Mouse (Mus musculus) E14TG2a.4 (cell line): Measurements from ENCODE around the gene Ccna2.

Experiments
- H3K27me3 ChIP-seq: 2 replicates; pipeline ENCODE4 v1.6.1; 2014; ENCODE audit warnings: low read length, control low read depth; ENCODE audit not compliant: insufficient read depth
- H3K36me3 ChIP-seq: 2 replicates; pipeline ENCODE4 v1.6.1; 2014; ENCODE audit warnings: low read length, control low read depth; ENCODE audit not compliant: insufficient read depth
- H3K4me1 ChIP-seq: replicated peaks from 2 replicates; pipeline ENCODE4 v1.6.1; 2014; ENCODE audit warnings: low read depth, low read length, control low read depth
- H3K4me3 ChIP-seq: replicated peaks from 2 replicates; pipeline ENCODE4 v1.5.1; 2014; ENCODE audit warnings: mild to moderate bottlenecking, low read length
- H3K9me3 ChIP-seq: 2 replicates; pipeline ENCODE4 v1.6.1; 2014; ENCODE audit warnings: low read length, control low read depth
- CTCF ChIP-seq: conservative IDR thresholded peaks from 2 replicates; pipeline ENCODE4 v1.5.1; 2014; ENCODE audit warnings: low read length
- NANOG ChIP-seq: IDR thresholded peaks from 2 replicates; pipeline ENCODE4 v1.6.1; 2014; ENCODE audit warnings: borderline replicate concordance, low read length, mixed read lengths
- POU5F1 ChIP-seq: IDR thresholded peaks from 2 replicates; pipeline ENCODE4 v1.6.1; 2014; ENCODE audit warnings: low read length, borderline replicate concordance

Ccna2 gene

DNA sequence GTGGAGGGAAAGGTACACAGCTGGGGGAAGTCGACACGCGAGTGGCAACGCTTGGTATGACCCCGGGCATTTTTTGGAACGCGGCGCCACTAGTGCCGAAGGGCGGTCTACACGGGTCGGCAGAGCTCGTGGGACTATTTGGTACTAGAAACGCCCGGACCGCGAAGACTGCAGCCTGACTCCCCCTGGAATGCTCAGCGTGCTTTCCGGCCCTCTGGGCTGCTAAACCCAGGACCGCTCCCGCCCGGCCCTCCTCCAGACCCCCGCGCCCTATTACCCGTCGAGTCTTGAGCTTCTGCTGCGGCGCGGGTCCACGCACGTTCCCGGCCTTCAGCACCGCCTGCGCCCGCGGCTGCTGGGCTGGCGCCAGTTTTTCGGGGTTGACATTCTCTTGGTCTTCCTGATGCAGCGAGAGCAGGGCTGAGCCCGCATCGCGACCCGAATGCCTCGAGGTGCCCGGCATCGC, 556 bp downstream of the Ccna2 start:
- H3K9me3 ChIP-seq: no peaks in the 10 kb centered on the region
- no peak for TF ChIP-seq CTCF
- no peak for TF ChIP-seq NANOG
- no peak for TF ChIP-seq POU5F1
- H3K4me3 ChIP-seq: peak overlapping the region; percentile 99
- peaks cover 44% of the 10 kb centered on the region for H3K36me3 ChIP-seq
- peaks cover 22% of the 10 kb centered on the region for H3K4me1 ChIP-seq
- no peaks in the 10 kb centered on the region for H3K27me3 ChIP-seq

- TF ChIP-seq NANOG (no peak), POU5F1 (no peak), CTCF (no peak)
- no peak overlapping the region for H3K4me3 ChIP-seq
- peaks cover 22% of the 10 kb centered on the region for H3K4me1 ChIP-seq
- no peaks in the 10 kb centered on the region for H3K9me3 ChIP-seq
- peaks cover 60% of the 10 kb centered on the region for H3K36me3 ChIP-seq
- no peaks in the 10 kb centered on the region for H3K27me3 ChIP-seq
Measured at GRCm38 (mm10) chr3:36569836-36570235, 2.1 kb downstream of the Ccna2 start.

DNA sequence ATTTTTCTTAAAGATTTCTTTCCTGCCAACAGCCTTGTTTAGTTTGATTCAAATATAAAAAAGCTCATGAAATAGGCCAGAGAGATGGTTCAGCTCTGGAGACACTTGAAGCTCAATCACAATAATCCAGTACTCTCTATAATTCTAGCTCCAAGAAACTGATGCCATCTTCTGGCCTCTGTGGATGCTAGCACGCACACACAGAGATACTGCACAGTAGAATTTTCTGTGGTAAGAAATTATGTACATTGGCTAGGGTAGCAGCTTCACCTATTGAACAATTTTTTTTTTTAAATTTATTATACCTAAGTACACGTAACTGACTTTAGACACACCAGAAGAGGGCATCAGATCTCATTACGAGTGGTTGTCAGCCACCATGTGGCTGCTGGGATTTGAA, 8.3 kb downstream of the Ccna2 start:
- no peak for TF ChIP-seq CTCF
- no peak for TF ChIP-seq NANOG
- no peak for TF ChIP-seq POU5F1
- no peaks in the 10 kb centered on the region for H3K9me3 ChIP-seq
- H3K36me3 ChIP-seq: peaks cover 96% of the 10 kb centered on the region

DNA sequence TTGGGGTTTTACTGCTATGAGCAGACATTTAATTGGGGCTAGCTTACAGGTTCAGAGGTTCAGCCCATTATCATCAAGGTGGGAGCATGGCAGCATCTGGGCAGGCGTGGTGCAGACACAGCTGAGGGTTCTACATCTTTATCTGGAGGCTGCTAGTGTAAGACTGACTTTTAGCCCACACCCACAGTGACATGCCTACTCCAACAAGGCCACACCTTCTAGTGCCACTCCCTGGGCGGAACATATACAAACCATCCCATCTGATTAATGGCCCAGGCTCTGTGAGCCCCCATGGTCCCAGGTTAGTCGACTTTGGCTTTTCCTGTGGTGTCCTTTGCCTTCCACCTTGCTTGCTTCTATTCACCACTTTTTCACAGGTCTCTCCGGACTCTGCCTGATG, 12.3 kb downstream of the Ccna2 start:
- Histone ChIP-seq H3K4me3 (no peak overlapping the region), H3K36me3 (peaks cover 96% of the 10 kb centered on the region), H3K4me1 (peaks cover 4% of the 10 kb centered on the region; the same call in 1 of the 2 replicates), H3K27me3 (no peaks in the 10 kb centered on the region), H3K9me3 (no peaks in the 10 kb centered on the region)
- no peak for TF ChIP-seq CTCF
- TF ChIP-seq POU5F1: no peak
- no peak for TF ChIP-seq NANOG

More for the DNA sequence above, 8.3 kb downstream of the Ccna2 start:
- H3K4me3 ChIP-seq: no peak overlapping the region
- peaks cover 4% of the 10 kb centered on the region; the same call in 1 of the 2 replicates for H3K4me1 ChIP-seq
- H3K27me3 ChIP-seq: no peaks in the 10 kb centered on the region

DNA sequence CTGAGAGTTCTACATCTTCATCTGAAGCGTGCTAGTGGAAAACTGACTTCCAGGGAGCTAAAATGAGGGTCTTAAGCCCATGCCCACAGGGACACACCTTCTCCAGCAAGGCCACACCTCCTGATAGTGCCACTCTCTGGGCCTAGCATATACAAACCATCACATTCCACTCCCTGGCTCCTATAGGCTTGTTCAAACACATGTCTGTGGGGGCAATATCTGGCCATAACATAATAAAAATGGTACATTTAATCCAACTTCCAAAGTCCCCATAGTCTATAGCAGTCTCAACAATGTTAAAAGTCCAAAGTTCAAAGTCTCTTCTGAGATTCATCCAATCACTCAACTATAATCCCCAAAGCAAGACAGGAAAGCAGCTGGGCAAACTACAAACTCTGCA, 14.3 kb downstream of the Ccna2 start:
- Histone ChIP-seq H3K9me3 (no peaks in the 10 kb centered on the region), H3K27me3 (no peaks in the 10 kb centered on the region), H3K36me3 (peaks cover 87% of the 10 kb centered on the region), H3K4me3 (no peak overlapping the region), H3K4me1 (peaks cover 4% of the 10 kb centered on the region; the same call in 1 of the 2 replicates)
- no peak for TF ChIP-seq NANOG
- no peak for TF ChIP-seq CTCF
- TF ChIP-seq POU5F1: no peak

DNA sequence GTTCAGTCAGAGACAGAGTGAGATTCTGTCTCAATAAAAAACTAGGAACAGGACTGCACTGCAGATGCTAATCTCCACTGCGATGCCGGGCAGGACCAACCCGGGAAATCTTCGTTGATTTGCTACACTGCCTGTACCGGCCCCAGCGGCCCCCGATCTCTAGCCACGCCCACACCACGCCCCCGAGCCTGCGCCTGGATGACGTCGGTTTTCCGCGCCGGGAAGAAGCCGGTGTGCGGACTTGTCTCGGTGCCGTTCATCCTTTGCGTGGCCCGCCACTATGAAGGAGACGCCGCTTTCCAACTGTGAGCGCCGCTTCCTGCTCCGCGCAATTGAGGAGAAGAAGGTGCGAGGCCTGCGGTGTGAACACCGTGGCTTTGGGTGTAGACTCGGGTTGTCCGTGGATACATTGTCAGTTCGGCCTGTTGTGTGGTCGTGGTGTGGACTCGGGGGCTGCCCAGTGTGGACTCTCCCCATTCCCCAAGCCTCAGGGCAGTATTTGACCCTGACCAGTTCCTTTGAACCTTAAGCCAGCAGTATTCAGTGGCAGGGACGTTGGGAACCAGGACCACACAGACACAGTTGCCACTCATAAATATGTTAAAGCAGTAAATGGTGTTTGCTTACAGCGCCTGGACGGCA, 19.4 kb downstream of the Ccna2 start, which contains the start of gene Exosc9:
TSS of gene Exosc9 (plus strand) at position 201 of the 642 bp plus-strand sequence.
- Histone ChIP-seq H3K9me3 (no peaks in the 10 kb centered on the region), H3K36me3 (peaks cover 39% of the 10 kb centered on the region)
- no peak for TF ChIP-seq NANOG
- TF ChIP-seq POU5F1: no peak
- TF ChIP-seq CTCF: no peak

DNA sequence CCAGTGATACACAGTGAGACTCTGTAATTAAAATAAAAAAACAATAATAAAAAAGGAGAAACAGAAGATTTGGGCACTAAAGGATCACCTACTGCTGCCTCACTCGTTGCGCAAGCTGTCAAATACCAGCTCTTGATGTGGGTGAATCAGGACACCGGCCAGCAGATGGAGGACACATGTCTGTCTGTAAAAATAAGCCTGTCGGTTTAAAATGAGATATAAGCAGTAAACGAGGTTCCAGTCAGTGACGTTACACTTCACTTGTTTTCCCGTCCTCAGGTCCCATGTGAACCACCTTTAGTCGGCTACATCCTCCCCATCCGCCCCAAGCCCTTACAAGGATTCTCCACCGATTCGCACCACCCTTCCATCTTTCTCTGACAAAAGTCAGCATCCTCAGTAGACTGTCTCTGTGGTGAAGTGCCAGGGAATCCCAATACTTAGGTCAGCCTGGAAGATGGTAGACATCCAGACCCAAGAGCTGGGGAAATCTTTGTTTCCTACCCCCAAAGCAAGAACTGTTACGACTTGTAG, 20.0 kb downstream of the Ccna2 start:
- H3K27me3 ChIP-seq: no peaks in the 10 kb centered on the region
- peak overlapping the region; percentile 92 for H3K4me3 ChIP-seq
- H3K9me3 ChIP-seq: no peaks in the 10 kb centered on the region
- H3K36me3 ChIP-seq: peaks cover 33% of the 10 kb centered on the region
- peaks cover 10% of the 10 kb centered on the region for H3K4me1 ChIP-seq
- TF ChIP-seq POU5F1 (no peak), NANOG (no peak), CTCF (no peak)

More for the DNA sequence above, 19.4 kb downstream of the Ccna2 start, which contains the start of gene Exosc9:
- no peaks in the 10 kb centered on the region for H3K27me3 ChIP-seq
- peaks cover 10% of the 10 kb centered on the region for H3K4me1 ChIP-seq
- peak within 1 kb of the TSS; percentile 92 for H3K4me3 ChIP-seq

GRCm38 (mm10) chr3:36551343-36551742, 20.6 kb downstream of the Ccna2 start:
- H3K4me1 ChIP-seq: peaks cover 10% of the 10 kb centered on the region
- H3K9me3 ChIP-seq: no peaks in the 10 kb centered on the region
- H3K36me3 ChIP-seq: peaks cover 28% of the 10 kb centered on the region
- no peaks in the 10 kb centered on the region for H3K27me3 ChIP-seq
- TF ChIP-seq CTCF (no peak), NANOG (no peak), POU5F1 (no peak)
- no peak overlapping the region for H3K4me3 ChIP-seq
